Mouse (Mus musculus): ENCODE data around the gene Mfrp. TPM values are rescaled to one million over a fixed set of nuclear protein-coding genes. Genes with fewer than 3 reads are reported as not detected.

Gene Mfrp
- total and polyA plus RNA-seq, 2 experiments: not detected

DNA sequence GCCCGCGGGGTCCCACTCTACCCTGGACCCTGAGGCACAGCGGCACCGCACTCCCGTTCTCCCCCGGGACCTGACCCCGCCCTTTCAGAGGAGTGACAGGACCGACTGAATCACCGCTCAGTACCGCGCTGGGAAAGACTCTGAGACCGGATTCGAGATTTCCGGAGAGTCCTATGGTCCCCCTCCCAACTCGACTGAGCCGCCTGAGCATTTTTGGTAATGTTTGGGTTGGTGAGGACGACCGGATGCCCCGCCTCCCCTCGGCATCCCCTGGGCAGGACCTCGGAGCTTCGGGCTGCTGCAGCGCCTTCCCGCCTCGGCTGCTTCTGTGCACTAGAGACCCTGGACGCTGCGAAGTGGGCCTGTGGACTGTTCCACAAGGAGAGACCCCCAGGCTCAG is 28.5 kb downstream of the Mfrp start:
- H3K36me3 ChIP-seq (ENCODE audit: control insufficient read depth, insufficient read depth, low read length): no peaks in the 10 kb centered on the region
- WGBS: 1% methylated on average over 27 of the region's 27 CpGs
- H3K79me2 ChIP-seq (ENCODE audit: control insufficient read depth, insufficient read depth, low read length): no peaks in the 10 kb centered on the region; the same call in 1 of the 2 replicates
- DNase-seq (ENCODE audit: extremely low read depth, low read depth, low spot score): peak; percentile 37
- peak overlapping the region; percentile 32; the same call in 1 of the 2 replicates for H3K4me3 ChIP-seq (ENCODE audit: insufficient read depth, low read depth, low read length)
- peaks cover 18% of the 10 kb centered on the region for H3K4me1 ChIP-seq (ENCODE audit: control insufficient read depth, insufficient read depth, low read length)
- peak overlapping the region; percentile 83 for H3K27ac ChIP-seq (replicated peaks; ENCODE audit: insufficient read depth, low read depth, low read length)
- H3K9ac ChIP-seq (ENCODE audit: low read depth, low read length): peak overlapping the region; percentile 61
- peaks cover 10% of the 10 kb centered on the region; the same call in 1 of the 2 replicates for H3K27me3 ChIP-seq (ENCODE audit: control insufficient read depth, insufficient read depth, low read length)
- TF ChIP-seq CTCF (IDR thresholded peaks at IDR 0.05; ENCODE audit: low read depth, low read length): no peak
- 0 out of 2 replicates have a peak, but pooled peaks have one; percentile 16 for TF ChIP-seq POLR2A (IDR thresholded peaks at IDR 0.05; ENCODE audit: extremely low read depth, insufficient read depth, low read length)

DNA sequence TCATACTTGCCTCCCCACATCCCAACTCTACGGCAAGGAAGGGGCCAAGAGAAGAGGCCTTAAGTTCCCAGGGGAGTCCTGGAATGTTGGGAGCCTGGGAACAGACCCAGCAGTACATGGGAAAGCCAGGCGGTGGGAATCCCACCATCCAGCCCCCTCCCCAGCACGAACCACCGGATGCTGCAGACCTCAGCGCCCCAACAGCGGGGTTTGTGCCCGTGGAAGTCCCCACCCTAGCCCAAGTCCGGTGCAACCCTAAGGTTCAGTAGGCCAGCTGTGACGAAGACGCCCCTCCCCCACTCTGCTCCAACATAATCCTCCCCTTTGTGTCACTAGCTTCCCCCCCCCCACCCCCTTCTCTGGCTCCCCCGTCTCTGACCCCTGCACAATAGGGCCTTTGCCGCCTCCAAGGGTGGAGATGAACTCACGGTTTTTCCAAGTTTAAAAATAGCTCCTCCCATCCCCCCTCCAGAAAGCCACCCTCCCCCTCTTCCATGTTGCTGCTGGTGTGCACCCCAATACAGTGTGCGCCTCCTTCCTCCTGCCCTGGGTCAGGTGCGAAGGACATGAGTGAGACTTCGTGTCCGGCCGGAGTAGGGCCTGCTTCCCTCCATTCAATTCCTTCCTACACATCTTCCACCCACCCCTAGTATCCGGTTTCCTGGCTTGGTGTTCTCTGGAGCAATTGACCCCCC is 29.2 kb downstream of the Mfrp start:
- Histone ChIP-seq H3K36me3 (ENCODE audit: control insufficient read depth, insufficient read depth, low read length) (no peaks in the 10 kb centered on the region), H3K27ac (replicated peaks; ENCODE audit: insufficient read depth, low read depth, low read length) (peak overlapping the region; percentile 83), H3K4me3 (ENCODE audit: insufficient read depth, low read depth, low read length) (peak overlapping the region; percentile 2; the same call in 1 of the 2 replicates), H3K27me3 (ENCODE audit: control insufficient read depth, insufficient read depth, low read length) (peaks cover 10% of the 10 kb centered on the region; the same call in 1 of the 2 replicates), H3K9ac (ENCODE audit: low read depth, low read length) (peak overlapping the region; percentile 61), H3K79me2 (ENCODE audit: control insufficient read depth, insufficient read depth, low read length) (no peaks in the 10 kb centered on the region; the same call in 1 of the 2 replicates), H3K4me1 (ENCODE audit: control insufficient read depth, insufficient read depth, low read length) (peaks cover 18% of the 10 kb centered on the region)
- TF ChIP-seq CTCF (IDR thresholded peaks at IDR 0.05; ENCODE audit: low read depth, low read length) (no peak), POLR2A (IDR thresholded peaks at IDR 0.05; ENCODE audit: extremely low read depth, insufficient read depth, low read length) (no peak)
- no peak for DNase-seq (ENCODE audit: extremely low read depth, low read depth, low spot score)
- WGBS: 37% methylated on average over 18 of the region's 19 CpGs

DNA sequence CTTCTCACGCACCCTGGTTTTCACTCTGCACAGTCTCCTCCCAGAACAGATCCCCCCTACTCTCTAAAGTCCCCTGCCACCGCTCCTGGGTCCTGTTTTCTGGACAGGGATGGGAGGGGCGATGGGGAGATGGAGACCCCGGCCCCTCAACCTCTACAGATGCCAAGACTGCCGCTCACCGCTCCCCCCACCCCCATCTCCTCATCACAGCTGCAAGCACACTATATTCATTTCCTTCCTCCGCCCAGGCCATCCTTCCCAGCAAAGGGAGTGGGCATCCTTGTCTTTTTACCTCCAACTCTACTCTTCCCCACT is 29.7 kb downstream of the Mfrp start:
- 52% methylated on average over 7 of the region's 7 CpGs for WGBS
- Histone ChIP-seq H3K9ac (ENCODE audit: low read depth, low read length) (no peak overlapping the region), H3K4me1 (ENCODE audit: control insufficient read depth, insufficient read depth, low read length) (peaks cover 18% of the 10 kb centered on the region), H3K36me3 (ENCODE audit: control insufficient read depth, insufficient read depth, low read length) (no peaks in the 10 kb centered on the region), H3K4me3 (ENCODE audit: insufficient read depth, low read depth, low read length) (no peak overlapping the region), H3K27ac (replicated peaks; ENCODE audit: insufficient read depth, low read depth, low read length) (peak overlapping the region; percentile 54), H3K79me2 (ENCODE audit: control insufficient read depth, insufficient read depth, low read length) (no peaks in the 10 kb centered on the region; the same call in 1 of the 2 replicates), H3K27me3 (ENCODE audit: control insufficient read depth, insufficient read depth, low read length) (peaks cover 10% of the 10 kb centered on the region; the same call in 1 of the 2 replicates)
- TF ChIP-seq CTCF (IDR thresholded peaks at IDR 0.05; ENCODE audit: low read depth, low read length) (no peak), POLR2A (IDR thresholded peaks at IDR 0.05; ENCODE audit: extremely low read depth, insufficient read depth, low read length) (no peak)
- no peak for DNase-seq (ENCODE audit: extremely low read depth, low read depth, low spot score)

DNA sequence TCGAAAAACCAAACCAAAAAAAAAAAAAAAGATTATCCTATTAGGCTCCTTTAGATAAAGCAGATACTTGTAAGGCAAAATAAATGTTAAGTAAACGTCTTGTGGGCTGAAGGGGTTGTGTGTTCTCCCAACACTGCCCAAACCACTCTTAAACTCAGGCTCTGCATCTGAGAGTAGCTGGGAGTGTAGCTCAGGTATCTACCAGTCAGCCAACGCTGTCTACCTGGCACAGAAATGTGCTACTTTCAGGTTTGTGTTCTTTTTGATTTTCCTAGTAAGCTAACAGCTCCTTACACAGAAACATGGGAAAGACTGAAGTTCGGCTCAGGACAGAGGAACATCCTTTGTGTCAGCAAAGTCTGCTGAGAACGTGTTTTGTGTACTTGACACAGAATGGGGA is 30.7 kb downstream of the Mfrp start:
- H3K27me3 ChIP-seq (ENCODE audit: control insufficient read depth, insufficient read depth, low read length): peaks cover 10% of the 10 kb centered on the region; the same call in 1 of the 2 replicates

DNA sequence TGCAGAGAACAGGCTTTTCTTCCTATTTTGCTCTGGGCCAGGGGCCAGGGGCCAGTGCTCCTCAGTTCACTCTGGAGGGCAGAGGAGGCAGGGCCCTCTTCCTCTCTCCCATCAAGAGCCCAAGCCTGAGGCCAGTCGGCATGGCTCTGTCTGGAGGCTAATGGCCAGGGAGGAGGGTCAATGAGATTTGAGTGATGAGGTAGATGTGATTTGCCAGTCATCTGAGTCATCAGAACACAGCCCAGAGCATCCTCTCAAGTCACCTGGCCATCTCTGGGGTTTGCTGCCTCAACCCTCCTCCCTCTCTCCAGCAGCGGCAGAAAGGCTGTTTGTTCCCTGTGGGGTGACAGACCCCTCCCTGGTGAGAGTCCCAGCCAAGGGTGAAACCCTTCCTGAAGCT is 31.8 kb downstream of the Mfrp start:
- Histone ChIP-seq H3K4me3 (ENCODE audit: insufficient read depth, low read depth, low read length) (no peak overlapping the region), H3K27ac (replicated peaks; ENCODE audit: insufficient read depth, low read depth, low read length) (peak overlapping the region; percentile 71), H3K36me3 (ENCODE audit: control insufficient read depth, insufficient read depth, low read length) (no peaks in the 10 kb centered on the region), H3K79me2 (ENCODE audit: control insufficient read depth, insufficient read depth, low read length) (no peaks in the 10 kb centered on the region; the same call in 1 of the 2 replicates), H3K4me1 (ENCODE audit: control insufficient read depth, insufficient read depth, low read length) (peaks cover 4% of the 10 kb centered on the region; the same call in 1 of the 2 replicates), H3K27me3 (ENCODE audit: control insufficient read depth, insufficient read depth, low read length) (peaks cover 10% of the 10 kb centered on the region; the same call in 1 of the 2 replicates), H3K9ac (ENCODE audit: low read depth, low read length) (no peak overlapping the region; the same call in 1 of the 2 replicates)
- WGBS: 12% methylated on average over 2 of the region's 2 CpGs
- no peak for DNase-seq (ENCODE audit: extremely low read depth, low read depth, low spot score)
- TF ChIP-seq POLR2A (IDR thresholded peaks at IDR 0.05; ENCODE audit: extremely low read depth, insufficient read depth, low read length): no peak
- TF ChIP-seq CTCF (IDR thresholded peaks at IDR 0.05; ENCODE audit: low read depth, low read length): no peak

More for the DNA sequence above, 30.7 kb downstream of the Mfrp start:
- TF ChIP-seq POLR2A (IDR thresholded peaks at IDR 0.05; ENCODE audit: extremely low read depth, insufficient read depth, low read length) (no peak), CTCF (IDR thresholded peaks at IDR 0.05; ENCODE audit: low read depth, low read length) (no peak)
- H3K9ac ChIP-seq (ENCODE audit: low read depth, low read length): no peak overlapping the region
- no peak overlapping the region; the same call in 1 of the 2 replicates for H3K27ac ChIP-seq (replicated peaks; ENCODE audit: insufficient read depth, low read depth, low read length)
- no peaks in the 10 kb centered on the region; the same call in 1 of the 2 replicates for H3K79me2 ChIP-seq (ENCODE audit: control insufficient read depth, insufficient read depth, low read length)
- peaks cover 10% of the 10 kb centered on the region for H3K4me1 ChIP-seq (ENCODE audit: control insufficient read depth, insufficient read depth, low read length)
- H3K36me3 ChIP-seq (ENCODE audit: control insufficient read depth, insufficient read depth, low read length): no peaks in the 10 kb centered on the region
- no peak overlapping the region for H3K4me3 ChIP-seq (ENCODE audit: insufficient read depth, low read depth, low read length)
- no peak for DNase-seq (ENCODE audit: extremely low read depth, low read depth, low spot score)
- WGBS: 69% methylated on average over 5 of the region's 5 CpGs

Measured in liver, adult 2 months (tissue).